Mouse (Mus musculus) thymus, adult 2 months (tissue): ENCODE results near the gene Il18. TPM values are rescaled to one million over a fixed set of nuclear protein-coding genes. Genes with fewer than 3 reads are reported as not detected.

Experiments used
- DNase-seq: peaks from one replicate; pipeline ENCODE4 v3.0.0; 2021
- H3K27ac ChIP-seq: fragments of 200-500 bp; 2 replicates; pipeline ENCODE4 v1.5.1; 2012; ENCODE audit warnings: low read length, control low read depth; ENCODE audit not compliant: control insufficient read depth, insufficient read depth
- H3K27me3 ChIP-seq: fragments of 200-500 bp; 2 replicates; pipeline ENCODE4 v1.6.1; 2012; ENCODE audit warnings: mild to moderate bottlenecking, low read length, moderate library complexity, mixed read lengths; ENCODE audit not compliant: control insufficient read depth, insufficient read depth
- H3K36me3 ChIP-seq: fragments of 200-500 bp; 2 replicates; pipeline ENCODE4 v1.6.1; 2012; ENCODE audit warnings: mild to moderate bottlenecking, low read length, moderate library complexity; ENCODE audit not compliant: control insufficient read depth, insufficient read depth
- H3K4me1 ChIP-seq: fragments of 200-500 bp; replicated peaks from 2 replicates; pipeline ENCODE4 v1.6.1; 2012; ENCODE audit warnings: low read length; ENCODE audit not compliant: control insufficient read depth, insufficient read depth
- H3K4me3 ChIP-seq: fragments of 200-500 bp; 2 replicates; pipeline ENCODE4 v1.5.1; 2012; ENCODE audit warnings: mild to moderate bottlenecking, low read length, control low read depth, moderate library complexity; ENCODE audit not compliant: control insufficient read depth, insufficient read depth
- CTCF ChIP-seq: fragments of 200-500 bp; IDR thresholded peaks from 2 replicates; pipeline ENCODE4 v1.5.1; 2012; ENCODE audit warnings: mild to moderate bottlenecking, control low read depth, low read length, moderate library complexity, borderline replicate concordance; ENCODE audit not compliant: control insufficient read depth, poor library complexity, insufficient read depth; ENCODE audit errors: extremely low read depth
- POLR2A ChIP-seq: fragments of 200-500 bp; IDR thresholded peaks from 2 replicates; pipeline ENCODE4 v1.6.1; 2012; ENCODE audit warnings: mild to moderate bottlenecking, low read length, control low read depth, moderate library complexity; ENCODE audit not compliant: control insufficient read depth, poor library complexity, insufficient read depth; ENCODE audit errors: extremely low read depth
- WGBS: fragments of 180-500 bp; shearing (Covaris S2); methylation state at CpG from one replicate; pipeline ENCODE4 v1.1.7; 2018; 5-methylcytosine and 5-hydroxymethylcytosine counted together
- polyA plus RNA-seq: library from polyadenylated mRNA; depleted of rRNA; stranded (reverse); fragments of >200 nt; gene quantifications from 2 replicates; pipeline ENCODE4 v1.2.3, GENCODE M21; 2012

The Il18 gene
- polyA plus RNA-seq, 1 experiment = 5.0 TPM

- Histone ChIP-seq H3K4me3 (no peak overlapping the region), H3K27me3 (no peaks in the 10 kb centered on the region), H3K36me3 (no peaks in the 10 kb centered on the region), H3K27ac (no peak overlapping the region), H3K4me1 (peaks cover 3% of the 10 kb centered on the region)
- no peak for DNase-seq
- WGBS = 65% methylated on average over 5 of the region's 5 CpGs
- TF ChIP-seq CTCF (no peak), POLR2A (no peak)
Measured at GRCm38 (mm10) chr9:50535930-50536329, 18.7 kb upstream of the Il18 start.

DNA sequence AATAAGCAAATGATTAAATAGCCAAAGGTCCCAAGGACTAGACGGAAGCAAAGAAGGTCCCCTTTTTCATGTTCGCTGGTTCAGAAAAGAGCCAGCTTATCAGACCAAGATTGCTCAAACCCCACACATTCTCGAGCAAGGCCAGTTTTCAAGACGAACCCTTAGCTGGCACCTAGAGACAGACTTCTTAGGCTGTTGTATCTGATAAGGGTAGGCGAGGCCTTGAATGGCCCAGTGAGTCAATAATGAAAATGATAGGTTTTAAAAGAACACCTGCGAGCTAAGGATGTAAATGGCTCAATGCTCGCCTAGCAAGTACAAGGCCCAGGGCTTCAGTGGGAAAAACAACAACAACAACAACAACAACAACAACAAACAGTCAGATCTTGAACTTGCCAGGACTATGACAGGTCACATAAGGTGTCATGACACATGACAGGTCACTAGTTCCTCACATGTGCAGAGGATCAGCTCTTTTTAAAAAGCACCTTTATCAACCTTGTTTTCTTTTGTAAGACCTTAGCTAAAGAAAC lies 18.0 kb upstream of the Il18 start:
- no peaks in the 10 kb centered on the region for H3K27me3 ChIP-seq
- no peak overlapping the region for H3K27ac ChIP-seq
- no peaks in the 10 kb centered on the region for H3K36me3 ChIP-seq
- 74% methylated on average over 7 of the region's 7 CpGs for WGBS
- no peak for TF ChIP-seq POLR2A
- TF ChIP-seq CTCF = no peak
- no peak for DNase-seq
- peaks cover 3% of the 10 kb centered on the region for H3K4me1 ChIP-seq
- H3K4me3 ChIP-seq = no peak overlapping the region

- Histone ChIP-seq H3K27ac (no peak overlapping the region), H3K27me3 (no peaks in the 10 kb centered on the region), H3K4me3 (no peak overlapping the region), H3K36me3 (no peaks in the 10 kb centered on the region), H3K4me1 (peaks cover 3% of the 10 kb centered on the region)
- TF ChIP-seq POLR2A (no peak), CTCF (no peak)
- WGBS = 18% methylated on average over 4 of the region's 4 CpGs
- no peak for DNase-seq
Measured at GRCm38 (mm10) chr9:50537295-50537694, 17.3 kb upstream of the Il18 start.

- Histone ChIP-seq H3K27me3 (no peaks in the 10 kb centered on the region), H3K27ac (no peak overlapping the region), H3K4me1 (no peaks in the 10 kb centered on the region), H3K36me3 (no peaks in the 10 kb centered on the region), H3K4me3 (no peak overlapping the region)
- 19% methylated on average over 7 of the region's 7 CpGs for WGBS
- no peak for DNase-seq
- TF ChIP-seq POLR2A = no peak
- TF ChIP-seq CTCF = no peak
Measured at GRCm38 (mm10) chr9:50540170-50540569, 14.5 kb upstream of the Il18 start.

DNA sequence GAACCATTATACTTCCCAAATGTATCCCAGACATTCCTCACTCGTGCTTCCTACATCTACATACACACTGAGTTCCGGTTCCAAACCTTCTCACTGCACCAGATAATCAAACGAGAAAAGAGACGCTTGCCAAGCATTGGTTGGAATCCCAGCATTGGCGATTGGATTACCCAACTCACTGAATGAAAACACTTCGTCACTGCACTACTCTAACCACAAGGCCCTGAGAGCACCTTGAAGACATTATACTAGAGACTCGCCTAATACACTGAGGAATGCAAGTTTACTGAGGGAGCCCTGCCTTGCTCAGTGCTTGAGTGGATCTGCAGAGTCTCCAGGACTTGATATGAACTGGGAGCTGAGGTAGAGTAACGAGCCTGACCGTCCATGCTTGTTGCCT lies 12.2 kb upstream of the Il18 start:
- 95% methylated on average over 9 of the region's 9 CpGs for WGBS
- H3K27me3 ChIP-seq = no peaks in the 10 kb centered on the region
- H3K4me1 ChIP-seq = peaks cover 2% of the 10 kb centered on the region
- H3K27ac ChIP-seq = no peak overlapping the region
- H3K4me3 ChIP-seq = no peak overlapping the region
- no peaks in the 10 kb centered on the region for H3K36me3 ChIP-seq
- no peak for DNase-seq
- TF ChIP-seq CTCF (no peak), POLR2A (no peak)

- Histone ChIP-seq H3K4me3 (peak overlapping the region; percentile 45), H3K27me3 (no peaks in the 10 kb centered on the region), H3K36me3 (no peaks in the 10 kb centered on the region), H3K27ac (peak overlapping the region; percentile 97), H3K4me1 (peaks cover 8% of the 10 kb centered on the region)
- peak; percentile 36 for DNase-seq
- WGBS = 3% methylated on average over 5 of the region's 5 CpGs
- TF ChIP-seq POLR2A (no peak), CTCF (no peak)
Measured at GRCm38 (mm10) chr9:50547859-50548478, 6.7 kb upstream of the Il18 start.
